Mouse (Mus musculus): ENCODE data around the gene Wdr35. TPM values are rescaled to one million over a fixed set of nuclear protein-coding genes. Genes with fewer than 3 reads are reported as not detected.
"Not testable (repeated sequence)": the region's sequence is repeated elsewhere in the genome, so short reads cannot be mapped to it uniquely, and the experiment has no call there.

Gene Wdr35
- 27.1 and 28.2 TPM in 2 replicates for polyA plus RNA-seq (2016; fragmentation: Nextera tagmentation; extraction: Ambion mirVana)

DNA sequence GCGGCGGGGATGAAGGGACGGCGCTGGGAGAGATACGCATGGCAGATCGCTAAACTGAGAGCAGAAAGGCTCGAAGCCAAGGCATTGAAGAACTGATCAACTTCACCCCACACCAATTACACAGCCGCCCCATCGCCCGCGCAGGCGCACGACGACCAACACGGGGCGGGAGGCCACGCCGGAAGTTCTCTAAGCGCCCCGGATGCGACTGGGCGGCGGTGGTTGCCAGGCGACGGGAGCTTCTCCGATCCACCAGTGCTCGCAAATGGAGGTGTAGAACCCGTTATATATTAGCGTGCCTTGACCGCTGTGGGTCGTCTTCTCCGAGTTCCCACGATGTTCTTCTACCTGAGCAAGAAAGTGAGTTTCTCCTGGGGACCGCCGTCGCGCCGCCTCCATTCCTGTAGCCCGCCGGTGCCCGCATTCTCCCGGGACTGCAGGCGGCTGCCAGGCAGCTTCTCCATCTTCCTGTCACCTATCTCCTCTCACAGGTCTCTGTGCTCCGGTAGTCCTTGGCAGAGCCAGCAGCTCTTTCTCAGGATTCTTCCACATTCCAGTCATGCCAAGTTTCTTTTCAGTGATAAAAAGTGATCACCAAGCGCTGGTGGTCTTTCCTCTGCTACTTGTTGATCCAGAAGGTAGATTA, at the start of gene Wdr35:
Gene Wdr35, plus strand, starts transcription at position 73 of the 646 bp plus-strand sequence.
- Histone ChIP-seq H3K36me3 (peaks cover 5% of the 10 kb centered on the region; the same call in 1 of the 2 replicates), H3K4me1 (peaks cover 11% of the 10 kb centered on the region), H3K4me3 (peak within 1 kb of the TSS; percentile 67), H3K27me3 (peaks cover 3% of the 10 kb centered on the region; the same call in 1 of the 2 replicates), H3K9ac (replicated peaks) (peak within 1 kb of the TSS; percentile 56), H3K27ac (replicated peaks) (peak within 1 kb of the TSS; percentile 61; the same call in 1 of the 2 replicates), H3K9me3 (no peaks in the 10 kb centered on the region), H3K4me2 (replicated peaks) (peak within 1 kb of the TSS; percentile 73)
- peak; percentile 98 for ATAC-seq (ENCODE audit: low FRiP score, low read depth)
- WGBS, result under 1% methylated on average over 45 of the region's 45 CpGs

DNA sequence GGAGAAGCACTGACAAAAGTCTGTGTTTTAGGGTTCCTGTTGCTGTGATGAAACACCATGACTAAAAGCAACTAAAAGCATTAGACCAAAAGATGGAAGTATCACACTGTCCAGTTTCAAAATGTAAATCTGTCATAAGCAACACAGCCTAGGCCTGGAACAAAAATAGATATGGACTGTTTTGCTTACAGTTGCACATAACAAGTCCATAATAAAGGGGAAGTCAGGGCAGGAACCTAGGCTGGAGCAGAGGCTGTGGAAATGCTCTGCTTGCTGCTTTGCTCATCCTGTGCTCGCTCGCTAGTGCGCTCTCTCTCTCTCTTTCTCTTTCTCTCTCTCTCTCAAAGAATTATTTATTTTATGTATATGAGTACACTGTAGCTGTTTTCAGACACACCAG, 46.0 kb upstream of the Wdr35 start:
- no peak overlapping the region for H3K9ac ChIP-seq (replicated peaks)
- no peak overlapping the region for H3K4me2 ChIP-seq (replicated peaks)
- no peak for ATAC-seq (ENCODE audit: low FRiP score, low read depth)
- H3K9me3 ChIP-seq, result no peaks in the 10 kb centered on the region
- 95% methylated on average over 3 of the region's 3 CpGs for WGBS
- no peaks in the 10 kb centered on the region for H3K27me3 ChIP-seq
- H3K36me3 ChIP-seq, result peaks cover 11% of the 10 kb centered on the region; the same call in 1 of the 2 replicates
- H3K27ac ChIP-seq (replicated peaks), result no peak overlapping the region
- no peak overlapping the region for H3K4me3 ChIP-seq
- peaks cover 24% of the 10 kb centered on the region for H3K4me1 ChIP-seq

DNA sequence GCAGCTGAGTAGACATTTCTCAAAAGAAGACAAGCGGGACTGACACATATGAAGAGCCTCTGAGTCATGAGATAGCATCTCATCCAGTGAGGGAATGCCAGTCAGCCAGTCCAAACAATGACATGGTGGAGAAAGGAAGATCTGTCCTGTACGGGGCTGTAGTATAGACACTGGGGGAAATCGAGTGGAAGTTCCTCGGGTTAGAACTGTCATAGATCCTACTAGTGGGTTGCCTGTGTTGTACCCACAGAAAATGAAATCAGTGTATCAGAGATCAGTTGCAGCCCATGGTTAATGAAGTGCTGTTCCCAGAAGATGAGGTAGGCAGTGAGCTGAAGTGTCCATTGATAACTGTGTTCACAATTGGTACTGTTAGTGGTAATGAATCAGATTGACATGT, 44.9 kb upstream of the Wdr35 start:
- H3K4me1 ChIP-seq, result peaks cover 14% of the 10 kb centered on the region
- no peak overlapping the region for H3K27ac ChIP-seq (replicated peaks)
- H3K9ac ChIP-seq (replicated peaks), result no peak overlapping the region
- peaks cover 21% of the 10 kb centered on the region for H3K36me3 ChIP-seq
- H3K4me2 ChIP-seq (replicated peaks), result no peak overlapping the region
- ATAC-seq (ENCODE audit: low FRiP score, low read depth), result no peak
- no peaks in the 10 kb centered on the region for H3K9me3 ChIP-seq
- no peak overlapping the region for H3K4me3 ChIP-seq
- H3K27me3 ChIP-seq, result no peaks in the 10 kb centered on the region
- WGBS, result 85% methylated on average over 4 of the region's 4 CpGs

DNA sequence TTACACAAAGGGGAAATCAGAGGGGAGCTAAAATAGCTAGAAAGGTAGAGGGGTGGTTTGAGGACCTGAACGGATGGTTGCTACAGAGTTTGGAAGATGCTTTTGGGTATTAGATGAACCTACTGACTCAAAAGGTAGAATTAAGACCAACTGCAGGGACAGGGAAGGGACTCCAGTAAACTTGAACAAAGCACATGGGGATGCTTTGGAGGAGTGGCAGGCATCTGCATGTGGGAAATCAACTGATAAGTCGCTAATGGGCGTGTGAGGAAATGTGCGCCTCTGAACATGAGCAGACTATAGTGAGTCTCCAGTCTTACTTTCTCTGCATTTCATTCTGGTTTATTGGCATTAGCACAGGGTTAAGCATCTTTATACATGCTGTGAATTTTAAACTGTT, 42.6 kb upstream of the Wdr35 start:
- Histone ChIP-seq H3K9ac (replicated peaks) (no peak overlapping the region), H3K4me3 (no peak overlapping the region), H3K4me2 (replicated peaks) (no peak overlapping the region), H3K36me3 (peaks cover 35% of the 10 kb centered on the region), H3K27ac (replicated peaks) (no peak overlapping the region), H3K9me3 (no peaks in the 10 kb centered on the region), H3K4me1 (peaks cover 3% of the 10 kb centered on the region; the same call in 1 of the 2 replicates), H3K27me3 (no peaks in the 10 kb centered on the region)
- ATAC-seq (ENCODE audit: low FRiP score, low read depth), result no peak
- 94% methylated on average over 4 of the region's 4 CpGs for WGBS

DNA sequence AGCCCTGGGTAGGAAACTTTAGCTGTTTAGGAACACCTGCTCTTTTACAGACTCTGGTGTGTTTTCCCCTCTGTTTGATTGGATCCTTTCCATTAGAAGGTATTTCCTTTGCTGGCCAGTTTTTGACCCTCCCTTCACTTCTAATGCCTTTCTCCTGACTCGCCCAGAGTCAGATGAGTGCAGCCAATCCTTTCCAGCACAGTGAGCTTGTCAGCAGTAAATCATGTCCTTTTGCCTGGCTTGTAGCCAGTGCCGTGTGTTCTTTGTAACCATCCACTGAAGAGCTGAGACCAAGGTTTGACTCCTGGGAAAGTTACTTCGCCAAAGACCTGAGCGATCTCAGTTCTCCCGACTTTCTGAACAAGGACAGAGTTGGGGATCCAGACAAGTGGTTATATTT, 38.3 kb upstream of the Wdr35 start:
- Histone ChIP-seq H3K4me3 (no peak overlapping the region), H3K4me2 (replicated peaks) (no peak overlapping the region), H3K9ac (replicated peaks) (no peak overlapping the region), H3K36me3 (peaks cover 67% of the 10 kb centered on the region), H3K9me3 (no peaks in the 10 kb centered on the region), H3K27me3 (no peaks in the 10 kb centered on the region), H3K27ac (replicated peaks) (no peak overlapping the region), H3K4me1 (peaks cover 3% of the 10 kb centered on the region; the same call in 1 of the 2 replicates)
- ATAC-seq (ENCODE audit: low FRiP score, low read depth), result no peak
- WGBS, result 90% methylated on average over 5 of the region's 5 CpGs

DNA sequence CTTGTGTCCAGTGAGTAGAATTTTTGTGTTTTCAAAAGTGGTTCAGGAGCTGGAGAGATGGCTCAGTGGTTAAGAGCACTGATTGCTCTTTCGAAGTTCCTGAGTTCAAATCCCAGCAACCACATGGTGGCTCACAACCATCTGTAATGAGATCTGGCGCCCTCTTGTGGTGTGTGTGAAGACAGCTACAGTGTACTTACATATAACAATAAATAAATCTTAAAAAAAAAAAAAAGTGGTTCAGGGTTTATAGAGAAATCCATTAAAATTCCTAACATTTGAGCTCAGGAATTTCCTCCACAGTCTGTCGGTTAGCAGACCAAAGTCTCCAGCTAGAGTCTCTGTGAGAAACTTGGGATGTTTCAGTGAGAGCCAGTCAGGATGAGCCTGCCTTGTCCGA, 37.5 kb upstream of the Wdr35 start:
- H3K27me3 ChIP-seq; H3K4me3 ChIP-seq; H3K27ac ChIP-seq (replicated peaks); H3K4me1 ChIP-seq; ATAC-seq (ENCODE audit: low FRiP score, low read depth); H3K4me2 ChIP-seq (replicated peaks); H3K9ac ChIP-seq (replicated peaks); H3K9me3 ChIP-seq: not testable (repeated sequence)
- 75% methylated on average over 4 of the region's 4 CpGs for WGBS
- H3K36me3 ChIP-seq, result peaks cover 67% of the 10 kb centered on the region

DNA sequence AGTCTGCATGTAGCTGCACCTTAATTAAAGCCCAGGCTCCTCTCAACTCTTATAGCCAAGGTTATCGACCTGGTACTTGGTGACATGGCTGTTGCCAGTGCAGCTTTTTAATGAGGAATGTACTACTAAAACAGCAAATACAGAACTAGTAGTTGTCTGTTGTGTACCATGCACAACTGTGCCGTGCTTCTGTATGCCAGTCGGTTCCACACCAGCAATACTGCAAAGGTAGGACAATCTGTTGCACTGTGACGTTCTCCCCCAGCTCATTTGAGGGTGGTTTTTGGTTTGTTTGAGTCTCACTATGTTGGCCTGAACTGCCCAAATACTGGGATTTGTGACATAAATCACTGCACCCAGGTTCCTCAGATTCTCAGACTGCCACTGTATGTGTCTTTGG, 34.2 kb upstream of the Wdr35 start:
- Histone ChIP-seq H3K9ac (replicated peaks) (no peak overlapping the region), H3K27me3 (no peaks in the 10 kb centered on the region), H3K4me3 (no peak overlapping the region), H3K9me3 (no peaks in the 10 kb centered on the region), H3K27ac (replicated peaks) (no peak overlapping the region), H3K4me2 (replicated peaks) (no peak overlapping the region), H3K36me3 (peaks cover 51% of the 10 kb centered on the region), H3K4me1 (no peaks in the 10 kb centered on the region)
- 93% methylated on average over 4 of the region's 4 CpGs for WGBS
- ATAC-seq (ENCODE audit: low FRiP score, low read depth), result no peak

DNA sequence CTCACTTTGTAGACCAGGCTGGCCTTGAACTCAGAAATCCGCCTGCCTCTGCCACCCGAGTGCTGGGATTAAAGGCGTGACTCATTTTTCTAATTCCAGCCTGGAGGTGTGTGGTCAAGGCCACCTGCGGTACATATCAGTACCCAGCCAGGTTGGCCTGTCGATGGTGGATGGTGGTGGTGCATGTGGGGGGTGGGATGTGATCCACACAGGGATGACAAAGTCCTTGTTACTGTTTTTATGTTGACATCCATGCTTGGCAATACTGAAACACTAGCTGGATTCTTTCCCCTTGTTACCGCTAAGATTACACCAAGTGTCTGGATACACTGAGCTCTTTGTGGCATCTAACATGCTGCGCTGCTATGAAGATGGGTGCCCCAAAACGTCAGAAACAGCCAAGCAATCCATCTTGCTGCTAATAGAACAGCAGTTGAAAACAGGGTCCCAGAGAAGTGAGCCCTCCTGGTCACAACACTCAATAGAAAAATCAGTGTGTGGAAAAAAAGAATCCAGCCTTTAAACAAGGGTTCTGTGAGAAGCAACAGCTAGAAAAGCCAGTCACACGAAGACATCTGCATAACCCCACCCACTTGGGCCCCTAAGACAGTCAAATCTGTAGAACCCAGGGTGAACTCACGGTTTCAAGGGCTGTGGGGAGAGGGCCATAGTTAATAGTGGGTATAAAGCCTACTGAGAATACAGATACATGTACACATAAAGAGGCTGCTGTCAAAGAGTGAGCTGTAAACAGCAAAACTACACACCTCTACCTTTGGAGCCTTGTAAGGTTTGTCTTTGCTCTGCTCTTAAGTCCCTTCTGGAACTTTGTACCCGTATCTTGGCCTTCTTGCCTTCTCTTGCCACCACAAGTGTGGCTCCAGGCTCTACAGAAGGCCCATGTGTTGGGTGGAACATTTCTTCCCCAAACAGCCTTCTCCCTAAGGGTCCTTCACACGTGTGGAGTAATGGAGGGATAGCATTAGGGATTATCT, 33.4 kb upstream of the Wdr35 start:
- Histone ChIP-seq H3K9ac (replicated peaks) (no peak overlapping the region), H3K4me1 (no peaks in the 10 kb centered on the region), H3K36me3 (peaks cover 43% of the 10 kb centered on the region), H3K27me3 (no peaks in the 10 kb centered on the region), H3K4me3 (no peak overlapping the region), H3K27ac (replicated peaks) (no peak overlapping the region), H3K9me3 (no peaks in the 10 kb centered on the region), H3K4me2 (replicated peaks) (no peak overlapping the region)
- no peak; the same call in 1 of the 2 replicates for ATAC-seq (ENCODE audit: low FRiP score, low read depth)
- 74% methylated on average over 12 of the region's 12 CpGs for WGBS

DNA sequence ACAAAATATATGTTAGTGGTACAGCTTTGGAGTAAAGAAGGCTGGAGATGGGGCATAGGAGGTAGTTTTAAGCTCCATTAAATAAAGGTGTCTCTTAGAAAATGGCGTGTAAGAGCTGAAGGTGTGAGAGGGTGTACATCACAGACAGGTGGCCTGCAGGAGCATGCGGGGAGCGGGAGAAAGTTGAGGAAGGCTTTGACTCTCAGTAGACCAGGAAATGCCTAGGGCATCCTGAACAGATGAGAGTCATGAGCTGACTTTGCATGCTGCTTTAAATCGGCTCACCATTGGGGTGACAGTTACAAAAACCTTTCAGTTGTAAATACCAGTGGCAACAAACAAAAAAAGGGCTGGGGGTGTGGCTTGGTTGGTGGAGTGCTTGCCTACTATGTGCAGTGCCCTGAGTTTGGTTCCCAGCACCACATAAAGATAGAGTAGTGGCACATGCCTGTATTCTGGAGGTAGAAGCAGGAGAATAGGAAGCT, 32.5 kb upstream of the Wdr35 start:
- H3K27ac ChIP-seq (replicated peaks), result no peak overlapping the region
- no peak overlapping the region for H3K9ac ChIP-seq (replicated peaks)
- H3K4me2 ChIP-seq (replicated peaks), result no peak overlapping the region
- 73% methylated on average over 4 of the region's 4 CpGs for WGBS
- H3K9me3 ChIP-seq, result no peaks in the 10 kb centered on the region
- H3K36me3 ChIP-seq, result peaks cover 34% of the 10 kb centered on the region
- no peak for ATAC-seq (ENCODE audit: low FRiP score, low read depth)
- H3K4me1 ChIP-seq, result no peaks in the 10 kb centered on the region
- peaks cover 2% of the 10 kb centered on the region; the same call in 1 of the 2 replicates for H3K27me3 ChIP-seq
- no peak overlapping the region for H3K4me3 ChIP-seq

DNA sequence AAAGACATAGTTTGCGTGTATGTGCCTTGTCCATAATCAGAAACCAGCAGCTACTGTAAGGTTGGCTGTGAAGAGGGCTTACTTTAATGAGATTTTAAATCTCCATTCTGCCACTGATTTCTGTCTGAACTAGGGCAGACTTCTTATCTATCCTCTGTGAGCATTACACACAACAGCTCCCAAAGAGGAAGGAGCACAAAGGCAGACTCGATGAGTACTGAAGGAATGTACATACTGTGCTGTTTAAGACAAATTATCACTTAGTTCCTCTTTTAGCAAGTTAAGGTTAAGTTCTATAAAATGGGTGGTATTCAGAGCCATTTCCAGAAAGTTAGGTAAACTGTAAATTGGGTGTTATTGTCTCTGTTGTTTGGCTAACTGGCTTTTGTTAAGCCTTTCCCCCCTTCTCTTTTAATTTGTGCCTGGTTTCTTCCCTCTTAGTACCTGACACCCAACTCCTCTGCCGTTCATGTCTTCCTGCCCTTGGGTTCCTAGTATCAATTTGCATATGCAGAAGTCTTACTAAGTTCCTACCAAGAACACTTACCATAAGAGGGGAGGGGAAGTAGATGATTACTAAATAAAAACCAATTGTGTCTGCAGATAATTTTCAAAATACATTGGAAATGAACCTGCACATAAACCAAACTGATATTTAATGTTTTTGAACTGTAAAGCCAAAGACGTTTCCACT, 31.8 kb upstream of the Wdr35 start:
- Histone ChIP-seq H3K27me3 (peaks cover 9% of the 10 kb centered on the region; the same call in 1 of the 2 replicates), H3K4me3 (no peak overlapping the region), H3K36me3 (peaks cover 27% of the 10 kb centered on the region), H3K9ac (replicated peaks) (no peak overlapping the region), H3K27ac (replicated peaks) (no peak overlapping the region), H3K4me2 (replicated peaks) (no peak overlapping the region), H3K9me3 (no peaks in the 10 kb centered on the region), H3K4me1 (no peaks in the 10 kb centered on the region)
- no peak for ATAC-seq (ENCODE audit: low FRiP score, low read depth)
- 71% methylated on average over 4 of the region's 4 CpGs for WGBS

DNA sequence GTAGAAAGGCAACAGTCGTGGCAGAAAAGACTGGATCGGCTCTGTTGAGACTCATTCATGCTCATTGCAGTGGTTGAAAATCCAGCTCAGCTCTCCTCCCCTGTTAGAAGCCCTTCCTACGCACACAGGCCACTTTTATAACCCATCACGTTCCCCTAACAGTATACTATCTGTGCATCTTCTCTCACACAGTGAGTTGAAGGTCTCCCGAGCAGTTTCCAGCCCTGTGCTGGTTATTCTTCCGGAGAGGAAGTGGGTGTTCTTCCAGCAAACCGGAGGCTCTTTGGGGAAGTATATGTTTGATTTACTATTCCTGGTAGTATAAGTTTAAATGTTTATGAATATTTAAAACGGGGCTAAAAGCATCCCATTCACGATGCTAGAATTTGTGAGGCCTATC, 26.5 kb upstream of the Wdr35 start:
- Histone ChIP-seq H3K4me3 (no peak overlapping the region), H3K9ac (replicated peaks) (no peak overlapping the region), H3K4me2 (replicated peaks) (no peak overlapping the region), H3K9me3 (no peaks in the 10 kb centered on the region), H3K36me3 (no peaks in the 10 kb centered on the region), H3K4me1 (peaks cover 9% of the 10 kb centered on the region; the same call in 1 of the 2 replicates), H3K27me3 (peaks cover 29% of the 10 kb centered on the region), H3K27ac (replicated peaks) (no peak overlapping the region)
- WGBS, result 68% methylated on average over 9 of the region's 9 CpGs
- no peak for ATAC-seq (ENCODE audit: low FRiP score, low read depth)

Measured in midbrain, embryonic 12.5 days (tissue).